Mouse (Mus musculus): ENCODE data around the gene Htr3b.

- TF ChIP-seq CTCF (IDR thresholded peaks at IDR 0.05; ENCODE audit: insufficient read depth, low read length) (no peak), POLR2A (IDR thresholded peaks at IDR 0.05; ENCODE audit: borderline replicate concordance, extremely low read depth, low read depth, low read length) (no peak)
These were observed 22.4 kb downstream of the Htr3b start for GRCm38 (mm10) chr9:48942349-48942748.

Measured in lung, adult 2 months (tissue).